In the genomic region with DNA sequence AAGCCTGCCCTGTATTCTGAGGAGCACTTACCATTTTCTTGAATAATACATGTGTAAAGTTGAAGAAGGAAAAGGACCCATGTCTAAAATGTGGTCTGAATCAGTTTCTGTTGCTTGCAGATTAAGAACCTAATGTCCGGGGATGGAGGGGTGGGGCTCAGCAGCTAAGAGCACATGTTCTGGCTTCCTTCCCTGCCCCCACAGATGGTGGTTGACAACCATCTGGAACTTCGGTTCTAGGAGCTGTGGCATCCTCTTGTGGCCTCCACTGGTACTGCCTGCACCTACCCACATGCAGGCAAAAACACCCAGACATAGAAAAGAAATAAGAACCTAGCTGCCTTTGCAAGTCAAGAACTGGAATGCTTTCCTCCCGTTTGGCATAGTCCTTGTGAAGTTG, we compare ENCODE assay signal across 9 mouse cellular contexts.
DNase-seq lines count a peak whose midpoint lies in the region; ATAC-seq and TF ChIP-seq lines count a peak whose summit lies in the region.
"Had no signal": no experiment of that assay in that cellular context is flagged by ENCODE, and none has a peak within 500 bp of the region (broad histone marks: within the 10 kb centered on the region; RNA-seq: fewer than 3 reads in every experiment).

No protein-coding gene starts in this region.

- H3K27ac ChIP-seq in lung, postnatal 0 days (ENCODE audit: low read length) = no peak overlapping the region
- H3K27ac ChIP-seq: macrophage had no signal

- no peaks in the 10 kb centered on the region for H3K27me3 ChIP-seq in lung, postnatal 0 days (replicated peaks; ENCODE audit: insufficient read depth, low read length)

- H3K4me1 ChIP-seq in lung, postnatal 0 days (ENCODE audit: insufficient read depth, low read depth, low read length) = no peaks in the 10 kb centered on the region

- TF ChIP-seq CTCF in lung, postnatal 0 days (IDR thresholded peaks at IDR 0.05) = peak; percentile 98

- H3K4me2 ChIP-seq in lung, postnatal 0 days (replicated peaks; ENCODE audit: low read depth, low read length) = no peak overlapping the region

- ATAC-seq in CD4-positive, CD25-positive, alpha-beta regulatory T cell, adult 4 months = peak; percentile 82
- peak; percentile 61 for ATAC-seq in activated CD4-positive, CD25-positive, alpha-beta regulatory T cell, adult 4 months
- peak; percentile 98 for ATAC-seq in common myeloid progenitor, adult 5-6 weeks (replicated peaks; ENCODE audit: low read depth, poor library complexity, severe bottlenecking)
- peak; percentile 77 for ATAC-seq in lung, postnatal 0 days

- no peaks in the 10 kb centered on the region for H3K9me3 ChIP-seq in lung, postnatal 0 days (ENCODE audit: low read length)

- H3K36me3 ChIP-seq in lung, postnatal 0 days (ENCODE audit: insufficient read depth, low read length) = peaks cover 6% of the 10 kb centered on the region; the same call in 1 of the 2 replicates

- no peak overlapping the region for H3K9ac ChIP-seq in lung, postnatal 0 days (replicated peaks; ENCODE audit: low read depth)

- DNase-seq in gastrocnemius, postnatal 4 days (ENCODE audit: low spot score in 2 of 2) = peak; percentile 62 to 84
- DNase-seq in layer of hippocampus, adult 9-10 months (ENCODE audit: low spot score) = peak; percentile 80
- peak; percentile 91 for DNase-seq in lung, postnatal 0 days (ENCODE audit: low spot score)
- peak; percentile 90 to 92 for DNase-seq in right cerebral cortex, postnatal 10 days (ENCODE audit: low spot score in 2 of 2)
- peak; percentile 10 for DNase-seq in urinary bladder, postnatal 10 days (ENCODE audit: low spot score)

- no peak for TF ChIP-seq EP300 in lung, postnatal 0 days (IDR thresholded peaks at IDR 0.05)

- no peak overlapping the region for H3K4me3 ChIP-seq in lung, postnatal 0 days (ENCODE audit: low read depth, low read length)

- WGBS in lung, postnatal 0 days = 12% methylated on average over 3 of the region's 3 CpGs

Comparison
In these comparisons a context has a peak if more than half of its experiments do, and no peak if none do; other contexts are left out.
1. DNase-seq: peak in every context shown above with its lines; median percentile 91 in lung, postnatal 0 days; 91 in right cerebral cortex, postnatal 10 days; 80 in layer of hippocampus, adult 9-10 months; 73 in gastrocnemius, postnatal 4 days; 10 in urinary bladder, postnatal 10 days.